Mouse (Mus musculus): Measurements from ENCODE around the gene Stag1. TPM values are rescaled to one million over a fixed set of nuclear protein-coding genes. Genes with fewer than 3 reads are reported as not detected.

The Stag1 gene
- total RNA-seq, 2 experiments from 2014 or later: 77.6 to 79.6 TPM

Other genes starting within 250 kb of the Stag1 start
- 0.94 and 1.1 TPM in 2 replicates for gene Il20rb, start 111.0 kb upstream of the Stag1 start, total RNA-seq (2015)
- gene Il20rb, start 111.0 kb upstream of the Stag1 start, total RNA-seq (2017): 1.7 TPM in 2 replicates
- 46.4 and 46.7 TPM in 2 replicates for gene Nck1, start 51.7 kb upstream of the Stag1 start, total RNA-seq (2015)
- gene Nck1, start 51.7 kb upstream of the Stag1 start, total RNA-seq (2017): 54.4 and 56.5 TPM in 2 replicates
- 0.32 TPM in 1 of 2 replicates, not detected in the other for gene Slc35g2, start 26.7 kb upstream of the Stag1 start, total RNA-seq (2015)
- gene Slc35g2, start 26.7 kb upstream of the Stag1 start, total RNA-seq (2017): not detected in 2 replicates